Mouse (Mus musculus): ENCODE measurements at regions not wholly inside any gene's neighbourhood (a gene's known extent, or its start where the extent isn't known, plus 50 kb on each side); places are given as distances from the start of the nearest gene placed in this dataset.

GRCm38 (mm10) chr9:61745301-61745801 lies 169.0 kb downstream of the Rplp1 start:
- no peak for TF ChIP-seq CTCF (conservative IDR thresholded peaks at IDR 0.05; ENCODE audit: low read length)
- TF ChIP-seq POU5F1 (IDR thresholded peaks at IDR 0.05; ENCODE audit: borderline replicate concordance, low read length): no peak
- TF ChIP-seq NANOG (IDR thresholded peaks at IDR 0.05; ENCODE audit: borderline replicate concordance, low read length): no peak

Measured in E14TG2a.4 (cell line).